In the genomic region with DNA sequence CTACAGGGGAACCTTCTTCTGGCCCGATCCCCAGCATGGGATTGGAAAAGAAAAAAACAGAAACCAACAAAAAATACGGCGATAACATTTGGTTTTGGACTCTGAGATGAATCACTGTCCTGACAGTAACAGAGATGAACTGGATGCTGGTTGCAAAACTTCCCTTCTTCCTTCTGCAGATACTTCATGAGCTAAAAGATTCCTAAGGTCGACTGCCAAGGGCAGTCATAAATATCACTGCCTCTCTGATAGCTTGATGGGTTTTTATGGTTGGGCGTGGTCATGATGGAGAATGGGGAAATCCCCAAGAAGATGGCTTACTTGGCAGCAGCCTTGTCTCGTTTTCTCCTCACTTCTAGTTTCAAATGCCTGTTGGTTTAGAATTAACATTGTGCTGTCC, we compare ENCODE assay signal across 14 mouse cellular contexts.
DNase-seq lines count a peak whose midpoint lies in the region; ATAC-seq and TF ChIP-seq lines count a peak whose summit lies in the region.
"Had no signal": no experiment of that assay in that cellular context is flagged by ENCODE, and none has a peak within 500 bp of the region (broad histone marks: within the 10 kb centered on the region; RNA-seq: fewer than 3 reads in every experiment).

No protein-coding gene starts in this region.

- TF ChIP-seq POLR2A in MEL (IDR thresholded peaks at IDR 0.05; ENCODE audit: control insufficient read depth in 1 of 2, insufficient read depth in 1 of 2, low read depth in 1 of 2, low read length in 2 of 2, poor library complexity in 1 of 2), result no peak
- no peak for TF ChIP-seq POLR2A in bone marrow macrophage, adult 2 months (IDR thresholded peaks at IDR 0.05; ENCODE audit: borderline replicate concordance, low read depth, low read length)

- TF ChIP-seq RAD21 in MEL (IDR thresholded peaks at IDR 0.05; ENCODE audit: low read depth, low read length), result no peak

- no peak overlapping the region for H3K4me2 ChIP-seq in intestine, embryonic 15.5 days (replicated peaks)
- H3K4me2 ChIP-seq in intestine, postnatal 0 days (replicated peaks; ENCODE audit: low read depth), result no peak overlapping the region
- H3K4me2 ChIP-seq: lung, embryonic 15.5 days had no signal

- no peaks in the 10 kb centered on the region for H3K36me3 ChIP-seq in intestine, embryonic 15.5 days
- H3K36me3 ChIP-seq in intestine, postnatal 0 days (ENCODE audit: control insufficient read depth, insufficient read depth), result no peaks in the 10 kb centered on the region
- peaks cover 0 to 40% of the 10 kb centered on the region in 2 experiments; a peak in 2 of 4 replicates for H3K36me3 ChIP-seq in MEL (ENCODE audit: control insufficient read depth in 1 of 2, insufficient read depth in 2 of 2, low read length in 2 of 2)
- H3K36me3 ChIP-seq: lung, embryonic 15.5 days had no signal

- no peak overlapping the region for H3K27ac ChIP-seq in intestine, embryonic 15.5 days
- no peak overlapping the region for H3K27ac ChIP-seq in intestine, postnatal 0 days (ENCODE audit: low read depth, low read length)
- no peak overlapping the region for H3K27ac ChIP-seq in MEL (ENCODE audit: control insufficient read depth, low read depth, low read length)
- H3K27ac ChIP-seq in bone marrow macrophage, adult 2 months (ENCODE audit: insufficient read depth, low read depth, low read length), result peak overlapping the region; percentile 52
- H3K27ac ChIP-seq: heart, adult 2 months; layer of hippocampus, adult 2 months; lung, embryonic 15.5 days had no signal

- no peaks in the 10 kb centered on the region for H3K4me1 ChIP-seq in intestine, embryonic 15.5 days (replicated peaks)
- H3K4me1 ChIP-seq in intestine, postnatal 0 days (replicated peaks; ENCODE audit: control insufficient read depth, insufficient read depth, low read length), result no peaks in the 10 kb centered on the region
- peaks cover 12 to 52% of the 10 kb centered on the region in 2 experiments for H3K4me1 ChIP-seq in MEL (ENCODE audit: control insufficient read depth in 1 of 2, insufficient read depth in 2 of 2, low read length in 2 of 2)
- peaks cover 40% of the 10 kb centered on the region for H3K4me1 ChIP-seq in bone marrow macrophage, adult 2 months (ENCODE audit: control insufficient read depth, insufficient read depth, low read length)

- ATAC-seq in intestine, embryonic 15.5 days, result peak; percentile 65
- ATAC-seq in intestine, postnatal 0 days, result no peak

- no peaks in the 10 kb centered on the region for H3K9me3 ChIP-seq in intestine, embryonic 15.5 days
- no peaks in the 10 kb centered on the region for H3K9me3 ChIP-seq in intestine, postnatal 0 days (ENCODE audit: control insufficient read depth)
- no peaks in the 10 kb centered on the region for H3K9me3 ChIP-seq in MEL (replicated peaks; ENCODE audit: insufficient read depth, low read length)
- H3K9me3 ChIP-seq: lung, embryonic 15.5 days had no signal

- no peak for TF ChIP-seq CTCF in intestine, postnatal 0 days (IDR thresholded peaks at IDR 0.05; ENCODE audit: low read depth)
- TF ChIP-seq CTCF in MEL (IDR thresholded peaks at IDR 0.05 in 2 of 3, conservative IDR thresholded peaks at IDR 0.05 in 1 of 3; ENCODE audit: control insufficient read depth in 1 of 3, insufficient read depth in 1 of 3, low read depth in 2 of 3, low read length in 3 of 3, poor library complexity in 1 of 3, severe bottlenecking in 1 of 3), result no peak
- TF ChIP-seq CTCF in bone marrow macrophage, adult 2 months (IDR thresholded peaks at IDR 0.05; ENCODE audit: low read depth, low read length), result no peak

- 55% methylated on average over 6 of the region's 6 CpGs for WGBS in intestine, embryonic 15.5 days
- 57% methylated on average over 6 of the region's 6 CpGs for WGBS in intestine, postnatal 0 days

- no peaks in the 10 kb centered on the region for H3K79me2 ChIP-seq in MEL (ENCODE audit: control insufficient read depth, insufficient read depth, low read length, poor library complexity)

- H3K27me3 ChIP-seq in intestine, embryonic 15.5 days (replicated peaks), result no peaks in the 10 kb centered on the region
- no peaks in the 10 kb centered on the region; the same call in 1 of the 2 replicates for H3K27me3 ChIP-seq in intestine, postnatal 0 days (replicated peaks; ENCODE audit: control insufficient read depth, insufficient read depth, low read length)
- H3K27me3 ChIP-seq in MEL (ENCODE audit: control insufficient read depth in 1 of 2, insufficient read depth in 2 of 2, low read length in 2 of 2), result no peaks in the 10 kb centered on the region
- H3K27me3 ChIP-seq: lung, embryonic 15.5 days had no signal

- peak; percentile 44 to 61; a peak in 3 of 4 replicates for TF ChIP-seq EP300 in MEL (IDR thresholded peaks at IDR 0.05; ENCODE audit: low read depth in 1 of 2, low read length in 2 of 2)

- H3K9ac ChIP-seq in intestine, embryonic 15.5 days, result no peak overlapping the region
- no peak overlapping the region for H3K9ac ChIP-seq in intestine, postnatal 0 days (ENCODE audit: low read depth, low read length)
- no peak overlapping the region for H3K9ac ChIP-seq in MEL (ENCODE audit: control insufficient read depth, low read depth, low read length, poor library complexity, severe bottlenecking)
- H3K9ac ChIP-seq: lung, embryonic 15.5 days had no signal

- DNase-seq in 416B (ENCODE audit: low read depth), result peak; percentile 34
- peak; percentile 71 for DNase-seq in MEL (ENCODE audit: low read depth, low spot score)
- DNase-seq in thymus, postnatal 0 days (ENCODE audit: low spot score), result no peak
- DNase-seq in layer of hippocampus, adult 8-10 months (ENCODE audit: low spot score in 2 of 2), result no peak
- no peak for DNase-seq in lung, adult 18-20 months
- DNase-seq: cerebellum, adult 9-10 months; heart, adult 2 months; heart, postnatal 36 days; liver had no signal

- no peak overlapping the region for H3K4me3 ChIP-seq in intestine, embryonic 15.5 days (replicated peaks)
- H3K4me3 ChIP-seq in intestine, postnatal 0 days (ENCODE audit: low read depth, low read length), result no peak overlapping the region
- no peak overlapping the region; a peak in 1 of 4 replicates for H3K4me3 ChIP-seq in MEL (ENCODE audit: control insufficient read depth in 1 of 2, insufficient read depth in 1 of 2, low read depth in 2 of 2, low read length in 2 of 2)
- H3K4me3 ChIP-seq in bone marrow macrophage, adult 2 months (ENCODE audit: insufficient read depth, low read length), result peak overlapping the region; percentile 27
- H3K4me3 ChIP-seq: heart, adult 2 months; layer of hippocampus, adult 2 months; lung, embryonic 15.5 days had no signal

TF ChIP-seq in MEL, 35 proteins besides CTCF, POLR2A, EP300 and RAD21:
- TF ChIP-seq TBP (IDR thresholded peaks at IDR 0.05; ENCODE audit: low read depth, low read length), result no peak
- peak; percentile 23; the same call in 1 of the 2 replicates for TF ChIP-seq GATA1 (IDR thresholded peaks at IDR 0.05; ENCODE audit: low read depth, low read length)
- TF ChIP-seq ETS1 (IDR thresholded peaks at IDR 0.05; ENCODE audit: low read depth, low read length), result peak; percentile 50; the same call in 1 of the 2 replicates
- no peak for TF ChIP-seq POLR2AphosphoS5 (IDR thresholded peaks at IDR 0.05; ENCODE audit: borderline replicate concordance, low read depth, low read length)
- TF ChIP-seq TCF12 (IDR thresholded peaks at IDR 0.05; ENCODE audit: low read depth, low read length), result no peak
- TF ChIP-seq ZMIZ1 (IDR thresholded peaks at IDR 0.05; ENCODE audit: low read depth, low read length), result no peak
- no peak for TF ChIP-seq USF2 (IDR thresholded peaks at IDR 0.05; ENCODE audit: borderline replicate concordance in 1 of 2, insufficient read depth in 1 of 2, low read depth in 1 of 2, low read length in 2 of 2)
- TF ChIP-seq MAX (IDR thresholded peaks at IDR 0.05; ENCODE audit: low read length), result no peak
- TF ChIP-seq NRF1 (IDR thresholded peaks at IDR 0.05; ENCODE audit: insufficient read depth, low read depth, low read length, poor library complexity, severe bottlenecking), result no peak
- TF ChIP-seq BHLHE40 (IDR thresholded peaks at IDR 0.05; ENCODE audit: borderline replicate concordance, low read depth, low read length), result no peak
- TF ChIP-seq GABPA (IDR thresholded peaks at IDR 0.05; ENCODE audit: low read depth, low read length), result no peak
- TF ChIP-seq ZC3H11A (IDR thresholded peaks at IDR 0.05; ENCODE audit: low read depth, low read length), result no peak
- TF ChIP-seq E2F4 (IDR thresholded peaks at IDR 0.05; ENCODE audit: borderline replicate concordance, low read depth, low read length), result no peak
- TF ChIP-seq JUND (IDR thresholded peaks at IDR 0.05; ENCODE audit: low read depth, low read length), result no peak
- TF ChIP-seq MAZ (IDR thresholded peaks at IDR 0.05; ENCODE audit: low read depth, low read length), result no peak
- TF ChIP-seq SMC3 (IDR thresholded peaks at IDR 0.05; ENCODE audit: low read depth, low read length), result no peak
- no peak for TF ChIP-seq CHD1 (IDR thresholded peaks at IDR 0.05; ENCODE audit: low read depth, low read length)
- TF ChIP-seq POLR2AphosphoS2 (IDR thresholded peaks at IDR 0.05; ENCODE audit: low read length), result no peak
- TF ChIP-seq ELF1 (IDR thresholded peaks at IDR 0.05; ENCODE audit: low read depth, low read length), result no peak
- no peak for TF ChIP-seq NELFE (IDR thresholded peaks at IDR 0.05; ENCODE audit: low read depth, low read length)
- TF ChIP-seq RCOR1 (IDR thresholded peaks at IDR 0.05; ENCODE audit: low read depth, low read length), result peak; percentile 86
- TF ChIP-seq MXI1 (IDR thresholded peaks at IDR 0.05; ENCODE audit: low read depth, low read length), result no peak
- TF ChIP-seq HCFC1 (IDR thresholded peaks at IDR 0.05; ENCODE audit: low read depth, low read length), result no peak
- TF ChIP-seq MYC (IDR thresholded peaks at IDR 0.05; ENCODE audit: low read depth, low read length), result no peak

Comparison
In these comparisons a context has a peak if more than half of its experiments do, and no peak if none do; other contexts are left out.
1. DNase-seq: peak in 416B (single experiment) and MEL (single experiment); none in thymus, postnatal 0 days (single experiment), layer of hippocampus, adult 8-10 months (0 of 2) and lung, adult 18-20 months (0 of 2).